Mouse (Mus musculus) kidney, adult 2 months (tissue): ENCODE results near the gene Csnk2b.

ENCODE experiments used
- CTCF ChIP-seq: fragments of 200-500 bp; conservative IDR thresholded peaks from 2 replicates; pipeline ENCODE4 v1.5.1; 2011; ENCODE audit warnings: low read depth, mild to moderate bottlenecking, control low read depth, low read length, moderate library complexity, mixed read lengths; ENCODE audit not compliant: insufficient read depth, insufficient read length
- POLR2A ChIP-seq: fragments of 200-500 bp; IDR thresholded peaks from one replicate; pipeline ENCODE4 v1.6.1; 2011; ENCODE audit warnings: low read depth, low read length, control low read depth

DNA sequence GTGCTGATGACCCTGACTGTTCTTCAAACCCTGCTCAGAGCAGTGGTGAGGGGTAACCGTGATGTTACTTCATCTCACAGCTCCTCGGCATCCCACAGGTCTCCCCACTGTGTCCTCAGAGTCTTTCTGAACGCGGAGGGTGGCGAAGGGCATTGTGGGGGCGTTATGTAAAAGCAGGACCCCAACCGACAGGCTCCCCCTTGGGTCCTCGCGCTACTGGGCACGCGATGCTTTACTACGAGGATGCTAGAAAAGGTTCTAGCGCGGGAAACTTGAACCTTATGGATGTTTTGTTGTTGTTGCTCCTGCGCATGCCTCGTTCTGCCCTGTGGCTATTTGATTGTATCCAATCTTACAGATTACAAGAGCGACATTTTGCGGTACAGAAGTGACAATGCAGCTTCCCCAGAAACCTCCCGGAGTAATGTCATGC is at the start of gene Csnk2b:
- TF ChIP-seq CTCF (peak; percentile 15; the same call in 1 of the 2 replicates), POLR2A (no peak)
